Mouse (Mus musculus): ENCODE results near the gene C130073F10Rik.
"Not testable (repeated sequence)": the region's sequence is repeated elsewhere in the genome, so short reads cannot be mapped to it uniquely, and the experiment has no call there.

Gene C130073F10Rik

GRCm38 (mm10) chr4:101893656-101894420 lies at the start of gene C130073F10Rik:
TSS of gene C130073F10Rik (minus strand) at chr4:101893789.
- no peak for DNase-seq (ENCODE audit: low spot score)

GRCm38 (mm10) chr4:101940107-101940506 lies 46.5 kb upstream of the C130073F10Rik start, which contains the start of gene Gm12794:
TSS of gene Gm12794 (plus strand) at chr4:101940407.
- DNase-seq (ENCODE audit: low spot score), result not testable (repeated sequence)

GRCm38 (mm10) chr4:101908821-101909220 lies 15.2 kb upstream of the C130073F10Rik start, which contains the start of gene Gm12800:
TSS of gene Gm12800 (plus strand) at chr4:101909121.
- not testable (repeated sequence) for DNase-seq (ENCODE audit: low spot score)

GRCm38 (mm10) chr4:101889377-101889776 lies 4.2 kb downstream of the C130073F10Rik start:
- no peak for DNase-seq (ENCODE audit: low spot score)

GRCm38 (mm10) chr4:101883641-101884040 lies 9.9 kb downstream of the C130073F10Rik start:
- DNase-seq (ENCODE audit: low spot score), result no peak

GRCm38 (mm10) chr4:101875687-101876086 lies 17.9 kb downstream of the C130073F10Rik start:
- DNase-seq (ENCODE audit: low spot score), result not testable (repeated sequence)

GRCm38 (mm10) chr4:101872031-101872430 lies 21.6 kb downstream of the C130073F10Rik start:
- DNase-seq (ENCODE audit: low spot score), result not testable (repeated sequence)

- no peak for DNase-seq (ENCODE audit: low spot score)
These were observed 31.3 kb downstream of the C130073F10Rik start for GRCm38 (mm10) chr4:101862289-101862688.

- peak; percentile 48 for DNase-seq (ENCODE audit: low spot score)
These were observed 32.7 kb downstream of the C130073F10Rik start for GRCm38 (mm10) chr4:101860873-101861272.

GRCm38 (mm10) chr4:101850908-101851307 lies 42.7 kb downstream of the C130073F10Rik start:
- DNase-seq (ENCODE audit: low spot score), result no peak

GRCm38 (mm10) chr4:101843923-101844322 lies 49.7 kb downstream of the C130073F10Rik start, which contains the start of gene B020004J07Rik:
TSS of gene B020004J07Rik (minus strand) at chr4:101844023.
- not testable (repeated sequence) for DNase-seq (ENCODE audit: low spot score)

Measured in layer of hippocampus, adult 11-12 months (tissue).